Comparison of ENCODE assay signal across 8 mouse cellular contexts in genomic region chr10:66807261-66807968, GRCm38 (mm10).
DNase-seq lines count a peak whose midpoint lies in the region; ATAC-seq and TF ChIP-seq lines count a peak whose summit lies in the region.

No protein-coding gene starts in this region.

- H3K4me1 ChIP-seq in thymus, adult 2 months (replicated peaks; ENCODE audit: control insufficient read depth, insufficient read depth, low read length), result no peaks in the 10 kb centered on the region
- no peaks in the 10 kb centered on the region for H3K4me1 ChIP-seq in midbrain, embryonic 13.5 days (replicated peaks)
- no peaks in the 10 kb centered on the region for H3K4me1 ChIP-seq in stomach, embryonic 16.5 days (ENCODE audit: control insufficient read depth, insufficient read depth, low read length)

- TF ChIP-seq POLR2A in thymus, adult 2 months (IDR thresholded peaks at IDR 0.05; ENCODE audit: control insufficient read depth, extremely low read depth, insufficient read depth, low read length, poor library complexity), result no peak

- no peak overlapping the region for H3K4me3 ChIP-seq in thymus, adult 2 months (ENCODE audit: control insufficient read depth, insufficient read depth, low read length)
- no peak overlapping the region for H3K4me3 ChIP-seq in midbrain, embryonic 13.5 days (replicated peaks)
- H3K4me3 ChIP-seq in stomach, embryonic 16.5 days (replicated peaks; ENCODE audit: low read length), result no peak overlapping the region

- H3K27ac ChIP-seq in thymus, adult 2 months (ENCODE audit: control insufficient read depth, insufficient read depth, low read length), result no peak overlapping the region
- no peak overlapping the region for H3K27ac ChIP-seq in midbrain, embryonic 13.5 days
- H3K27ac ChIP-seq in stomach, embryonic 16.5 days (ENCODE audit: low read length), result no peak overlapping the region

- 53% methylated on average over 16 of the region's 16 CpGs for WGBS in thymus, adult 2 months
- 48% methylated on average over 16 of the region's 16 CpGs for WGBS in midbrain, embryonic 13.5 days
- 44% methylated on average over 16 of the region's 16 CpGs for WGBS in stomach, embryonic 16.5 days

- TF ChIP-seq CTCF in thymus, adult 2 months (IDR thresholded peaks at IDR 0.05; ENCODE audit: borderline replicate concordance, control insufficient read depth, extremely low read depth, insufficient read depth, low read length, poor library complexity), result no peak

- H3K36me3 ChIP-seq in thymus, adult 2 months (ENCODE audit: control insufficient read depth, insufficient read depth, low read length), result no peaks in the 10 kb centered on the region
- no peaks in the 10 kb centered on the region for H3K36me3 ChIP-seq in midbrain, embryonic 13.5 days
- no peaks in the 10 kb centered on the region for H3K36me3 ChIP-seq in stomach, embryonic 16.5 days (ENCODE audit: control insufficient read depth, insufficient read depth, low read length)

- DNase-seq in thymus, adult 2 months, result peak; percentile 43
- DNase-seq in thymus, adult 18-20 months, result no peak
- DNase-seq in cerebellum, postnatal 14 days, result peak; percentile 87 to 89
- peak; percentile 65 to 77 for DNase-seq in frontal cortex, postnatal 36 days (ENCODE audit: low spot score in 2 of 2)
- DNase-seq in left cerebral cortex, postnatal 14 days (ENCODE audit: low spot score in 2 of 2), result peak; percentile 77 to 81

- peak; percentile 58 for ATAC-seq in inflammation-experienced regulatory T-cells, adult 6 months
- ATAC-seq in midbrain, embryonic 13.5 days, result peak; percentile 86
- ATAC-seq in stomach, embryonic 16.5 days (ENCODE audit: insufficient read depth, low FRiP score), result peak; percentile 17; the same call in 1 of the 2 replicates

- no peaks in the 10 kb centered on the region for H3K27me3 ChIP-seq in thymus, adult 2 months (ENCODE audit: control insufficient read depth, insufficient read depth, low read length)
- H3K27me3 ChIP-seq in midbrain, embryonic 13.5 days, result no peaks in the 10 kb centered on the region
- H3K27me3 ChIP-seq in stomach, embryonic 16.5 days (ENCODE audit: control insufficient read depth, insufficient read depth, low read length), result no peaks in the 10 kb centered on the region

- peaks cover 4% of the 10 kb centered on the region; the same call in 1 of the 2 replicates for H3K9me3 ChIP-seq in midbrain, embryonic 13.5 days
- H3K9me3 ChIP-seq in stomach, embryonic 16.5 days (replicated peaks; ENCODE audit: control insufficient read depth, low read length), result peaks cover 5% of the 10 kb centered on the region

- H3K9ac ChIP-seq in midbrain, embryonic 13.5 days (replicated peaks), result no peak overlapping the region
- H3K9ac ChIP-seq in stomach, embryonic 16.5 days (ENCODE audit: low read length), result no peak overlapping the region

- H3K4me2 ChIP-seq in midbrain, embryonic 13.5 days (replicated peaks), result no peak overlapping the region
- H3K4me2 ChIP-seq in stomach, embryonic 16.5 days (ENCODE audit: low read depth, low read length), result no peak overlapping the region

- intact Hi-C loops in left cerebral cortex, postnatal 14 days (cut with DNase I), result no loop called here

Comparison
In these comparisons a context has a peak if more than half of its experiments do, and no peak if none do; other contexts are left out.
1. DNase-seq: peak in thymus, adult 2 months (single experiment), cerebellum, postnatal 14 days (2 of 2), frontal cortex, postnatal 36 days (2 of 2) and left cerebral cortex, postnatal 14 days (2 of 2); none in thymus, adult 18-20 months (0 of 2).
2. ATAC-seq: peak in every context shown above with its lines; median percentile 86 in midbrain, embryonic 13.5 days; 58 in inflammation-experienced regulatory T-cells, adult 6 months; 17 in stomach, embryonic 16.5 days.